Mouse (Mus musculus): ENCODE data around the gene Mbtps2. TPM values are rescaled to one million over a fixed set of nuclear protein-coding genes. Genes with fewer than 3 reads are reported as not detected.

The Mbtps2 gene
- polyA plus RNA-seq, 1 experiment from 2014 or later = 18.3 TPM

GRCm38 (mm10) chrX:157568840-157569239 lies 29.7 kb downstream of the Mbtps2 start, which contains the start of gene Yy2:
TSS of gene Yy2 (minus strand) at chrX:157568985.
- ATAC-seq (ENCODE audit: low FRiP score) = no peak
- Histone ChIP-seq H3K4me2 (no peak within 1 kb of the TSS), H3K9ac (ENCODE audit: low read length) (no peak within 1 kb of the TSS), H3K4me1 (ENCODE audit: control insufficient read depth, insufficient read depth, low read length) (no peaks in the 10 kb centered on the region), H3K27me3 (ENCODE audit: control insufficient read depth, insufficient read depth, low read length) (no peaks in the 10 kb centered on the region), H3K27ac (ENCODE audit: low read depth, low read length) (no peak within 1 kb of the TSS), H3K4me3 (ENCODE audit: low read depth, low read length) (no peak within 1 kb of the TSS), H3K9me3 (ENCODE audit: control insufficient read depth, low read length) (no peaks in the 10 kb centered on the region), H3K36me3 (ENCODE audit: control insufficient read depth, insufficient read depth, low read length) (no peaks in the 10 kb centered on the region)
- DNase-seq (ENCODE audit: low spot score, missing footprints) = no peak
- WGBS = 86% methylated on average over 26 of the region's 26 CpGs

GRCm38 (mm10) chrX:157563794-157564193 lies 34.7 kb downstream of the Mbtps2 start:
- no peaks in the 10 kb centered on the region for H3K27me3 ChIP-seq (ENCODE audit: control insufficient read depth, insufficient read depth, low read length)
- no peak overlapping the region for H3K4me3 ChIP-seq (ENCODE audit: low read depth, low read length)
- H3K27ac ChIP-seq (ENCODE audit: low read depth, low read length) = no peak overlapping the region
- H3K4me1 ChIP-seq (ENCODE audit: control insufficient read depth, insufficient read depth, low read length) = no peaks in the 10 kb centered on the region
- H3K4me2 ChIP-seq = no peak overlapping the region
- DNase-seq (ENCODE audit: low spot score, missing footprints) = no peak
- H3K36me3 ChIP-seq (ENCODE audit: control insufficient read depth, insufficient read depth, low read length) = no peaks in the 10 kb centered on the region
- 80% methylated on average over 10 of the region's 10 CpGs for WGBS
- ATAC-seq (ENCODE audit: low FRiP score) = no peak
- H3K9me3 ChIP-seq (ENCODE audit: control insufficient read depth, low read length) = no peaks in the 10 kb centered on the region
- no peak overlapping the region for H3K9ac ChIP-seq (ENCODE audit: low read length)

- peak; percentile 93 for ATAC-seq (ENCODE audit: low FRiP score)
- no peak overlapping the region for H3K27ac ChIP-seq (ENCODE audit: low read depth, low read length)
- H3K4me2 ChIP-seq = no peak overlapping the region
- H3K27me3 ChIP-seq (ENCODE audit: control insufficient read depth, insufficient read depth, low read length) = no peaks in the 10 kb centered on the region
- H3K4me3 ChIP-seq (ENCODE audit: low read depth, low read length) = no peak overlapping the region
- no peaks in the 10 kb centered on the region for H3K4me1 ChIP-seq (ENCODE audit: control insufficient read depth, insufficient read depth, low read length)
- DNase-seq (ENCODE audit: low spot score, missing footprints) = peak; percentile 84
- no peaks in the 10 kb centered on the region for H3K36me3 ChIP-seq (ENCODE audit: control insufficient read depth, insufficient read depth, low read length)
- no peak overlapping the region for H3K9ac ChIP-seq (ENCODE audit: low read length)
- WGBS = 12% methylated on average over 3 of the region's 3 CpGs
- H3K9me3 ChIP-seq (ENCODE audit: control insufficient read depth, low read length) = no peaks in the 10 kb centered on the region
These were observed 51.4 kb downstream of the Mbtps2 start for GRCm38 (mm10) chrX:157547082-157547481.

- no peak overlapping the region for H3K27ac ChIP-seq (ENCODE audit: low read depth, low read length)
- no peaks in the 10 kb centered on the region for H3K27me3 ChIP-seq (ENCODE audit: control insufficient read depth, insufficient read depth, low read length)
- no peak overlapping the region for H3K9ac ChIP-seq (ENCODE audit: low read length)
- DNase-seq (ENCODE audit: low spot score, missing footprints) = no peak
- H3K36me3 ChIP-seq (ENCODE audit: control insufficient read depth, insufficient read depth, low read length) = no peaks in the 10 kb centered on the region
- no peak overlapping the region for H3K4me2 ChIP-seq
- WGBS = 72% methylated on average over 5 of the region's 5 CpGs
- no peaks in the 10 kb centered on the region for H3K4me1 ChIP-seq (ENCODE audit: control insufficient read depth, insufficient read depth, low read length)
- no peaks in the 10 kb centered on the region for H3K9me3 ChIP-seq (ENCODE audit: control insufficient read depth, low read length)
- no peak overlapping the region for H3K4me3 ChIP-seq (ENCODE audit: low read depth, low read length)
- no peak for ATAC-seq (ENCODE audit: low FRiP score)
These were observed 92.1 kb downstream of the Mbtps2 start for GRCm38 (mm10) chrX:157506400-157506799.

GRCm38 (mm10) chrX:157504506-157504905 lies 94.0 kb downstream of the Mbtps2 start:
- Histone ChIP-seq H3K9me3 (ENCODE audit: control insufficient read depth, low read length) (no peaks in the 10 kb centered on the region), H3K27ac (ENCODE audit: low read depth, low read length) (no peak overlapping the region), H3K9ac (ENCODE audit: low read length) (no peak overlapping the region), H3K36me3 (ENCODE audit: control insufficient read depth, insufficient read depth, low read length) (no peaks in the 10 kb centered on the region), H3K4me1 (ENCODE audit: control insufficient read depth, insufficient read depth, low read length) (no peaks in the 10 kb centered on the region), H3K27me3 (ENCODE audit: control insufficient read depth, insufficient read depth, low read length) (no peaks in the 10 kb centered on the region), H3K4me2 (no peak overlapping the region), H3K4me3 (ENCODE audit: low read depth, low read length) (no peak overlapping the region)
- no peak for ATAC-seq (ENCODE audit: low FRiP score)
- DNase-seq (ENCODE audit: low spot score, missing footprints) = no peak
- 76% methylated on average over 1 of the region's 1 CpGs for WGBS

GRCm38 (mm10) chrX:157501871-157502270 lies 96.6 kb downstream of the Mbtps2 start:
- DNase-seq (ENCODE audit: low spot score, missing footprints) = no peak
- no peak overlapping the region for H3K27ac ChIP-seq (ENCODE audit: low read depth, low read length)
- WGBS = 81% methylated on average over 2 of the region's 2 CpGs

GRCm38 (mm10) chrX:157500004-157500403 lies 98.5 kb downstream of the Mbtps2 start:
- no peak for DNase-seq (ENCODE audit: low spot score, missing footprints)
- H3K27ac ChIP-seq (ENCODE audit: low read depth, low read length) = no peak overlapping the region
- no peak overlapping the region for H3K9ac ChIP-seq (ENCODE audit: low read length)
- no peak for ATAC-seq (ENCODE audit: low FRiP score)
- no peaks in the 10 kb centered on the region for H3K27me3 ChIP-seq (ENCODE audit: control insufficient read depth, insufficient read depth, low read length)
- no peak overlapping the region for H3K4me2 ChIP-seq
- H3K9me3 ChIP-seq (ENCODE audit: control insufficient read depth, low read length) = no peaks in the 10 kb centered on the region
- 83% methylated on average over 8 of the region's 8 CpGs for WGBS
- no peak overlapping the region for H3K4me3 ChIP-seq (ENCODE audit: low read depth, low read length)
- no peaks in the 10 kb centered on the region for H3K4me1 ChIP-seq (ENCODE audit: control insufficient read depth, insufficient read depth, low read length)
- no peaks in the 10 kb centered on the region for H3K36me3 ChIP-seq (ENCODE audit: control insufficient read depth, insufficient read depth, low read length)

More at GRCm38 (mm10) chrX:157501871-157502270, 96.6 kb downstream of the Mbtps2 start:
- ATAC-seq (ENCODE audit: low FRiP score) = no peak
- Histone ChIP-seq H3K4me3 (ENCODE audit: low read depth, low read length) (no peak overlapping the region), H3K36me3 (ENCODE audit: control insufficient read depth, insufficient read depth, low read length) (no peaks in the 10 kb centered on the region), H3K9me3 (ENCODE audit: control insufficient read depth, low read length) (no peaks in the 10 kb centered on the region), H3K9ac (ENCODE audit: low read length) (no peak overlapping the region), H3K4me2 (no peak overlapping the region), H3K27me3 (ENCODE audit: control insufficient read depth, insufficient read depth, low read length) (no peaks in the 10 kb centered on the region), H3K4me1 (ENCODE audit: control insufficient read depth, insufficient read depth, low read length) (no peaks in the 10 kb centered on the region)

GRCm38 (mm10) chrX:157493159-157493558 lies 105.4 kb downstream of the Mbtps2 start:
- Histone ChIP-seq H3K36me3 (ENCODE audit: control insufficient read depth, insufficient read depth, low read length) (no peaks in the 10 kb centered on the region), H3K27ac (ENCODE audit: low read depth, low read length) (0 out of 2 replicates have a peak overlapping the region, but pooled peaks have one; percentile 80), H3K9me3 (ENCODE audit: control insufficient read depth, low read length) (no peaks in the 10 kb centered on the region), H3K4me3 (ENCODE audit: low read depth, low read length) (no peak overlapping the region), H3K4me1 (ENCODE audit: control insufficient read depth, insufficient read depth, low read length) (peaks cover 6% of the 10 kb centered on the region; the same call in 1 of the 2 replicates), H3K9ac (ENCODE audit: low read length) (no peak overlapping the region), H3K4me2 (no peak overlapping the region), H3K27me3 (ENCODE audit: control insufficient read depth, insufficient read depth, low read length) (no peaks in the 10 kb centered on the region)
- WGBS = 84% methylated on average over 4 of the region's 4 CpGs
- DNase-seq (ENCODE audit: low spot score, missing footprints) (no peak), ATAC-seq (ENCODE audit: low FRiP score) (no peak)

- no peaks in the 10 kb centered on the region for H3K36me3 ChIP-seq (ENCODE audit: control insufficient read depth, insufficient read depth, low read length)
- ATAC-seq (ENCODE audit: low FRiP score) (peak; percentile 90), DNase-seq (ENCODE audit: low spot score, missing footprints) (peak; percentile 94)
- H3K4me2 ChIP-seq = peak within 1 kb of the TSS; percentile 44
- H3K4me3 ChIP-seq (ENCODE audit: low read depth, low read length) = peak within 1 kb of the TSS; percentile 61
- H3K9ac ChIP-seq (ENCODE audit: low read length) = peak within 1 kb of the TSS; percentile 87
- peak within 1 kb of the TSS; percentile 80 for H3K27ac ChIP-seq (ENCODE audit: low read depth, low read length)
- H3K4me1 ChIP-seq (ENCODE audit: control insufficient read depth, insufficient read depth, low read length) = peaks cover 6% of the 10 kb centered on the region; the same call in 1 of the 2 replicates
- 13% methylated on average over 38 of the region's 45 CpGs for WGBS
- no peaks in the 10 kb centered on the region for H3K9me3 ChIP-seq (ENCODE audit: control insufficient read depth, low read length)
- no peaks in the 10 kb centered on the region for H3K27me3 ChIP-seq (ENCODE audit: control insufficient read depth, insufficient read depth, low read length)
These were observed 106.4 kb downstream of the Mbtps2 start, which contains the start of gene Sms for GRCm38 (mm10) chrX:157491944-157492726. TSS of gene Sms (minus strand) at chrX:157492287.

Measured in midbrain, embryonic 11.5 days (tissue).